Mouse (Mus musculus): ENCODE data around the gene Sfr1. TPM values are rescaled to one million over a fixed set of nuclear protein-coding genes. Genes with fewer than 3 reads are reported as not detected.
A peak's percentile ranks its signal among the peaks of the same experiment; 100 is the strongest.

The Sfr1 gene
- polyA plus RNA-seq, 1 experiment from 2014 or later: 283 TPM

- no peak overlapping the region for H3K4me2 ChIP-seq
- H3K27me3 ChIP-seq (ENCODE audit: insufficient read depth, low read length): no peaks in the 10 kb centered on the region
- TF ChIP-seq CTCF (IDR thresholded peaks at IDR 0.05; ENCODE audit: low read depth): no peak
- WGBS: 81% methylated on average over 3 of the region's 3 CpGs
- H3K9ac ChIP-seq: no peak overlapping the region
- no peak for ATAC-seq (ENCODE audit: insufficient read depth)
- no peaks in the 10 kb centered on the region for H3K36me3 ChIP-seq (ENCODE audit: insufficient read depth)
- H3K4me3 ChIP-seq (ENCODE audit: low read depth, low read length): no peak overlapping the region
- H3K4me1 ChIP-seq (ENCODE audit: insufficient read depth): no peaks in the 10 kb centered on the region
- peaks cover 3% of the 10 kb centered on the region; the same call in 1 of the 2 replicates for H3K9me3 ChIP-seq (ENCODE audit: low read depth, low read length)
- DNase-seq: no peak
- H3K27ac ChIP-seq (ENCODE audit: low read depth): no peak overlapping the region
Measured at GRCm38 (mm10) chr19:47719147-47719546, 12.3 kb upstream of the Sfr1 start.

- Histone ChIP-seq H3K4me2 (no peak overlapping the region), H3K36me3 (ENCODE audit: insufficient read depth) (no peaks in the 10 kb centered on the region), H3K9ac (no peak overlapping the region), H3K4me3 (ENCODE audit: low read depth, low read length) (no peak overlapping the region), H3K4me1 (ENCODE audit: insufficient read depth) (no peaks in the 10 kb centered on the region), H3K27ac (ENCODE audit: low read depth) (no peak overlapping the region), H3K27me3 (ENCODE audit: insufficient read depth, low read length) (no peaks in the 10 kb centered on the region), H3K9me3 (ENCODE audit: low read depth, low read length) (no peaks in the 10 kb centered on the region)
- 22% methylated on average over 6 of the region's 6 CpGs for WGBS
- ATAC-seq (ENCODE audit: insufficient read depth) (no peak), DNase-seq (no peak)
- TF ChIP-seq CTCF (IDR thresholded peaks at IDR 0.05; ENCODE audit: low read depth): no peak
Measured at GRCm38 (mm10) chr19:47722471-47722870, 9.0 kb upstream of the Sfr1 start.

GRCm38 (mm10) chr19:47724903-47725302, 6.6 kb upstream of the Sfr1 start:
- Histone ChIP-seq H3K9ac (no peak overlapping the region), H3K27me3 (ENCODE audit: insufficient read depth, low read length) (no peaks in the 10 kb centered on the region), H3K4me3 (ENCODE audit: low read depth, low read length) (no peak overlapping the region), H3K9me3 (ENCODE audit: low read depth, low read length) (no peaks in the 10 kb centered on the region), H3K36me3 (ENCODE audit: insufficient read depth) (no peaks in the 10 kb centered on the region), H3K4me1 (ENCODE audit: insufficient read depth) (no peaks in the 10 kb centered on the region), H3K27ac (ENCODE audit: low read depth) (no peak overlapping the region), H3K4me2 (no peak overlapping the region)
- ATAC-seq (ENCODE audit: insufficient read depth) (no peak), DNase-seq (no peak)
- TF ChIP-seq CTCF (IDR thresholded peaks at IDR 0.05; ENCODE audit: low read depth): no peak
- WGBS: 66% methylated on average over 4 of the region's 4 CpGs

- ATAC-seq (ENCODE audit: insufficient read depth) (no peak), DNase-seq (peak; percentile 26)
- Histone ChIP-seq H3K27ac (ENCODE audit: low read depth) (no peak overlapping the region), H3K4me1 (ENCODE audit: insufficient read depth) (no peaks in the 10 kb centered on the region), H3K9me3 (ENCODE audit: low read depth, low read length) (no peaks in the 10 kb centered on the region), H3K27me3 (ENCODE audit: insufficient read depth, low read length) (no peaks in the 10 kb centered on the region), H3K4me3 (ENCODE audit: low read depth, low read length) (no peak overlapping the region), H3K36me3 (ENCODE audit: insufficient read depth) (no peaks in the 10 kb centered on the region), H3K4me2 (no peak overlapping the region), H3K9ac (no peak overlapping the region)
- WGBS: 54% methylated on average over 7 of the region's 7 CpGs
- no peak for TF ChIP-seq CTCF (IDR thresholded peaks at IDR 0.05; ENCODE audit: low read depth)
Measured at GRCm38 (mm10) chr19:47725643-47726140, 5.8 kb upstream of the Sfr1 start.

GRCm38 (mm10) chr19:47730691-47731070, 801 bp upstream of the Sfr1 start:
- Histone ChIP-seq H3K4me2 (peak overlapping the region; percentile 79), H3K9me3 (ENCODE audit: low read depth, low read length) (no peaks in the 10 kb centered on the region), H3K9ac (peak overlapping the region; percentile 80), H3K36me3 (ENCODE audit: insufficient read depth) (peaks cover 31% of the 10 kb centered on the region), H3K4me1 (ENCODE audit: insufficient read depth) (no peaks in the 10 kb centered on the region), H3K27me3 (ENCODE audit: insufficient read depth, low read length) (no peaks in the 10 kb centered on the region), H3K4me3 (ENCODE audit: low read depth, low read length) (peak overlapping the region; percentile 64), H3K27ac (ENCODE audit: low read depth) (peak overlapping the region; percentile 98)
- DNase-seq (peak; percentile 94), ATAC-seq (ENCODE audit: insufficient read depth) (peak; percentile 85)
- 0% methylated on average over 12 of the region's 12 CpGs for WGBS
- no peak for TF ChIP-seq CTCF (IDR thresholded peaks at IDR 0.05; ENCODE audit: low read depth)

- H3K36me3 ChIP-seq (ENCODE audit: insufficient read depth): peaks cover 42% of the 10 kb centered on the region
- no peaks in the 10 kb centered on the region for H3K9me3 ChIP-seq (ENCODE audit: low read depth, low read length)
- 2% methylated on average over 15 of the region's 15 CpGs for WGBS
- H3K4me1 ChIP-seq (ENCODE audit: insufficient read depth): no peaks in the 10 kb centered on the region
- no peak for ATAC-seq (ENCODE audit: insufficient read depth)
- no peak for TF ChIP-seq CTCF (IDR thresholded peaks at IDR 0.05; ENCODE audit: low read depth)
- H3K27ac ChIP-seq (ENCODE audit: low read depth): peak overlapping the region; percentile 98
- DNase-seq: peak; percentile 76
- H3K4me2 ChIP-seq: peak overlapping the region; percentile 69
- H3K4me3 ChIP-seq (ENCODE audit: low read depth, low read length): peak overlapping the region; percentile 64
- H3K27me3 ChIP-seq (ENCODE audit: insufficient read depth, low read length): no peaks in the 10 kb centered on the region
- H3K9ac ChIP-seq: peak overlapping the region; percentile 80
Measured at GRCm38 (mm10) chr19:47731931-47732330, 449 bp downstream of the Sfr1 start.

- no peak for ATAC-seq (ENCODE audit: insufficient read depth)
- DNase-seq: no peak
- WGBS: 92% methylated on average over 2 of the region's 2 CpGs
Measured at GRCm38 (mm10) chr19:47747072-47747471, 15.6 kb downstream of the Sfr1 start.

GRCm38 (mm10) chr19:47748950-47749349, 17.5 kb downstream of the Sfr1 start:
- H3K9me3 ChIP-seq (ENCODE audit: low read depth, low read length): no peaks in the 10 kb centered on the region
- H3K27me3 ChIP-seq (ENCODE audit: insufficient read depth, low read length): no peaks in the 10 kb centered on the region
- H3K4me2 ChIP-seq: no peak overlapping the region
- WGBS: 73% methylated on average over 2 of the region's 2 CpGs
- ATAC-seq (ENCODE audit: insufficient read depth): no peak
- no peak for TF ChIP-seq CTCF (IDR thresholded peaks at IDR 0.05; ENCODE audit: low read depth)
- no peaks in the 10 kb centered on the region for H3K4me1 ChIP-seq (ENCODE audit: insufficient read depth)
- H3K4me3 ChIP-seq (ENCODE audit: low read depth, low read length): no peak overlapping the region
- DNase-seq: no peak
- no peak overlapping the region for H3K27ac ChIP-seq (ENCODE audit: low read depth)
- no peak overlapping the region for H3K9ac ChIP-seq
- H3K36me3 ChIP-seq (ENCODE audit: insufficient read depth): no peaks in the 10 kb centered on the region

More at GRCm38 (mm10) chr19:47747072-47747471, 15.6 kb downstream of the Sfr1 start:
- H3K4me2 ChIP-seq: no peak overlapping the region
- no peaks in the 10 kb centered on the region for H3K4me1 ChIP-seq (ENCODE audit: insufficient read depth)
- H3K9ac ChIP-seq: no peak overlapping the region
- TF ChIP-seq CTCF (IDR thresholded peaks at IDR 0.05; ENCODE audit: low read depth): no peak
- H3K9me3 ChIP-seq (ENCODE audit: low read depth, low read length): no peaks in the 10 kb centered on the region
- no peak overlapping the region for H3K27ac ChIP-seq (ENCODE audit: low read depth)
- H3K4me3 ChIP-seq (ENCODE audit: low read depth, low read length): no peak overlapping the region
- no peaks in the 10 kb centered on the region for H3K27me3 ChIP-seq (ENCODE audit: insufficient read depth, low read length)
- no peaks in the 10 kb centered on the region for H3K36me3 ChIP-seq (ENCODE audit: insufficient read depth)

All from lung, embryonic 14.5 days (tissue).